Mouse (Mus musculus): ENCODE measurements at regions not wholly inside any gene's neighbourhood (a gene's known extent, or its start where the extent isn't known, plus 50 kb on each side); places are given as distances from the start of the nearest gene placed in this dataset.

- Histone ChIP-seq H3K36me3 (replicated peaks; ENCODE audit: control insufficient read depth, insufficient read depth, low read depth, low read length) (no peaks in the 10 kb centered on the region), H3K27ac (replicated peaks; ENCODE audit: low read depth, low read length) (no peak overlapping the region), H3K4me3 (ENCODE audit: low read depth, low read length) (no peak overlapping the region), H3K4me2 (ENCODE audit: low read depth, low read length) (no peak overlapping the region), H3K9me3 (replicated peaks; ENCODE audit: control insufficient read depth, low read length) (no peaks in the 10 kb centered on the region), H3K27me3 (ENCODE audit: control insufficient read depth, insufficient read depth, low read length) (no peaks in the 10 kb centered on the region), H3K4me1 (ENCODE audit: control insufficient read depth, insufficient read depth, low read length) (no peaks in the 10 kb centered on the region), H3K9ac (replicated peaks; ENCODE audit: low read length) (no peak overlapping the region)
- no peak for ATAC-seq (replicated peaks; ENCODE audit: insufficient number of reproducible peaks, low FRiP score, low TSS enrichment, low read depth)
- WGBS = 58% methylated on average over 3 of the region's 3 CpGs
- DNase-seq (ENCODE audit: low spot score) = no peak
These were observed 75.9 kb downstream of the Klhl25 start for GRCm38 (mm10) chr7:75923951-75924467.

GRCm38 (mm10) chr7:75927537-75927936 lies 79.4 kb downstream of the Klhl25 start:
- no peaks in the 10 kb centered on the region for H3K9me3 ChIP-seq (replicated peaks; ENCODE audit: control insufficient read depth, low read length)
- ATAC-seq (replicated peaks; ENCODE audit: insufficient number of reproducible peaks, low FRiP score, low TSS enrichment, low read depth) = peak; percentile 56; the same call in 1 of the 2 replicates
- H3K4me2 ChIP-seq (ENCODE audit: low read depth, low read length) = no peak overlapping the region
- H3K36me3 ChIP-seq (replicated peaks; ENCODE audit: control insufficient read depth, insufficient read depth, low read depth, low read length) = no peaks in the 10 kb centered on the region
- WGBS = 42% methylated on average over 4 of the region's 4 CpGs
- peak; percentile 65 for DNase-seq (ENCODE audit: low spot score)
- H3K4me3 ChIP-seq (ENCODE audit: low read depth, low read length) = no peak overlapping the region
- H3K27me3 ChIP-seq (ENCODE audit: control insufficient read depth, insufficient read depth, low read length) = no peaks in the 10 kb centered on the region
- no peak overlapping the region for H3K9ac ChIP-seq (replicated peaks; ENCODE audit: low read length)
- H3K4me1 ChIP-seq (ENCODE audit: control insufficient read depth, insufficient read depth, low read length) = no peaks in the 10 kb centered on the region
- no peak overlapping the region for H3K27ac ChIP-seq (replicated peaks; ENCODE audit: low read depth, low read length)

- ATAC-seq (replicated peaks; ENCODE audit: insufficient number of reproducible peaks, low FRiP score, low TSS enrichment, low read depth) = no peak
- no peaks in the 10 kb centered on the region for H3K4me1 ChIP-seq (ENCODE audit: control insufficient read depth, insufficient read depth, low read length)
- no peaks in the 10 kb centered on the region for H3K36me3 ChIP-seq (replicated peaks; ENCODE audit: control insufficient read depth, insufficient read depth, low read depth, low read length)
- no peaks in the 10 kb centered on the region for H3K9me3 ChIP-seq (replicated peaks; ENCODE audit: control insufficient read depth, low read length)
- WGBS = 43% methylated on average over 3 of the region's 3 CpGs
- H3K4me3 ChIP-seq (ENCODE audit: low read depth, low read length) = no peak overlapping the region
- H3K27me3 ChIP-seq (ENCODE audit: control insufficient read depth, insufficient read depth, low read length) = no peaks in the 10 kb centered on the region
- no peak overlapping the region for H3K27ac ChIP-seq (replicated peaks; ENCODE audit: low read depth, low read length)
- no peak for DNase-seq (ENCODE audit: low spot score)
- H3K9ac ChIP-seq (replicated peaks; ENCODE audit: low read length) = no peak overlapping the region
- H3K4me2 ChIP-seq (ENCODE audit: low read depth, low read length) = no peak overlapping the region
These were observed 95.7 kb downstream of the Klhl25 start for GRCm38 (mm10) chr7:75943844-75944243.

DNA sequence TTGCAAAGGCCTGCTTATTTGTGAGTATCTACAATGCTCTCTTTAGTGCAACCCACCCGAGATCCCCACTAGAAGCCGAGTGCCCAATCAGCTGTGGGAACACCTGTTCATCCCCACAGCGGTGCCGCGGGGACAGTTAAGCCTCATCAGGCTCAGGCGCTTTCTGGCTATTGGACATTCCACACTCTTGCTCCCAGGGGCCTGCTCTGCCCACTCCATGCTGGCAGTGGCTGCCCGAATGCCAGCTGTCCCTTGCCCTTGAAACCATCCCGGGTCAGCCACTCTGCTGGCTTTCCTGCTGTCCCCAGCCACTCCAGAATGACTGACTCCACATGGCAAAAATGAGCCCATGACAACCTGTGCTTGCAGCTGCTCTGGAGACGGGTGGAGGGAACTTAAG lies 107.6 kb downstream of the Klhl25 start:
- Histone ChIP-seq H3K4me3 (ENCODE audit: low read depth, low read length) (no peak overlapping the region), H3K4me1 (ENCODE audit: control insufficient read depth, insufficient read depth, low read length) (no peaks in the 10 kb centered on the region), H3K27me3 (ENCODE audit: control insufficient read depth, insufficient read depth, low read length) (no peaks in the 10 kb centered on the region), H3K4me2 (ENCODE audit: low read depth, low read length) (no peak overlapping the region), H3K27ac (replicated peaks; ENCODE audit: low read depth, low read length) (no peak overlapping the region), H3K9me3 (replicated peaks; ENCODE audit: control insufficient read depth, low read length) (no peaks in the 10 kb centered on the region), H3K36me3 (replicated peaks; ENCODE audit: control insufficient read depth, insufficient read depth, low read depth, low read length) (no peaks in the 10 kb centered on the region), H3K9ac (replicated peaks; ENCODE audit: low read length) (no peak overlapping the region)
- DNase-seq (ENCODE audit: low spot score) (no peak), ATAC-seq (replicated peaks; ENCODE audit: insufficient number of reproducible peaks, low FRiP score, low TSS enrichment, low read depth) (no peak)
- 72% methylated on average over 9 of the region's 9 CpGs for WGBS

DNA sequence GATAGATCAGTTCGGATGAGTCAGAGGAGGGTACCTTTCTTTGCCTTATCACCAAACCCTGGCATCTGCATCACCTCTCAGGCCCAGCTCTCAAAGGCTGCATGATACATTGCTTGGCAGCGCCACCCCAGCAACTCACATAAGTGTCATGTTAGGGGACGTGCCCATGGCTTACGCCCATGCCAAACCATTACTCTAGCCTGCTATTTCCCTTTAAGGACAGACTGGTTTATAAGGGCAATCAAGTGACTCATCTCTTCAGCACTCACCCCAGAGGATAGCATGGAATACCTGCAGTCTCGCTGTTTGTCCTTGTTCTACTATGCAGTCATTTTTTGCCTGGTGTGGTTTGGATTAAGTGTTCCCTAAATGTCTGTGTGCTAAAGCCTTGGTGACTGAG lies 109.3 kb downstream of the Klhl25 start:
- H3K4me2 ChIP-seq (ENCODE audit: low read depth, low read length) = no peak overlapping the region

GRCm38 (mm10) chr7:75959903-75960620 lies 112.0 kb downstream of the Klhl25 start:
- Histone ChIP-seq H3K27ac (replicated peaks; ENCODE audit: low read depth, low read length) (no peak overlapping the region), H3K4me2 (ENCODE audit: low read depth, low read length) (no peak overlapping the region), H3K9ac (replicated peaks; ENCODE audit: low read length) (no peak overlapping the region), H3K36me3 (replicated peaks; ENCODE audit: control insufficient read depth, insufficient read depth, low read depth, low read length) (no peaks in the 10 kb centered on the region), H3K9me3 (replicated peaks; ENCODE audit: control insufficient read depth, low read length) (no peaks in the 10 kb centered on the region), H3K27me3 (ENCODE audit: control insufficient read depth, insufficient read depth, low read length) (no peaks in the 10 kb centered on the region), H3K4me3 (ENCODE audit: low read depth, low read length) (no peak overlapping the region), H3K4me1 (ENCODE audit: control insufficient read depth, insufficient read depth, low read length) (no peaks in the 10 kb centered on the region)
- WGBS = 89% methylated on average over 14 of the region's 14 CpGs
- ATAC-seq (replicated peaks; ENCODE audit: insufficient number of reproducible peaks, low FRiP score, low TSS enrichment, low read depth) (no peak), DNase-seq (ENCODE audit: low spot score) (no peak)

More for the DNA sequence above, 109.3 kb downstream of the Klhl25 start:
- no peaks in the 10 kb centered on the region for H3K9me3 ChIP-seq (replicated peaks; ENCODE audit: control insufficient read depth, low read length)
- H3K27ac ChIP-seq (replicated peaks; ENCODE audit: low read depth, low read length) = no peak overlapping the region
- no peak for DNase-seq (ENCODE audit: low spot score)
- ATAC-seq (replicated peaks; ENCODE audit: insufficient number of reproducible peaks, low FRiP score, low TSS enrichment, low read depth) = no peak
- H3K36me3 ChIP-seq (replicated peaks; ENCODE audit: control insufficient read depth, insufficient read depth, low read depth, low read length) = no peaks in the 10 kb centered on the region
- H3K4me3 ChIP-seq (ENCODE audit: low read depth, low read length) = no peak overlapping the region
- WGBS = 91% methylated on average over 5 of the region's 5 CpGs
- no peaks in the 10 kb centered on the region for H3K27me3 ChIP-seq (ENCODE audit: control insufficient read depth, insufficient read depth, low read length)
- H3K9ac ChIP-seq (replicated peaks; ENCODE audit: low read length) = no peak overlapping the region
- H3K4me1 ChIP-seq (ENCODE audit: control insufficient read depth, insufficient read depth, low read length) = no peaks in the 10 kb centered on the region

DNA sequence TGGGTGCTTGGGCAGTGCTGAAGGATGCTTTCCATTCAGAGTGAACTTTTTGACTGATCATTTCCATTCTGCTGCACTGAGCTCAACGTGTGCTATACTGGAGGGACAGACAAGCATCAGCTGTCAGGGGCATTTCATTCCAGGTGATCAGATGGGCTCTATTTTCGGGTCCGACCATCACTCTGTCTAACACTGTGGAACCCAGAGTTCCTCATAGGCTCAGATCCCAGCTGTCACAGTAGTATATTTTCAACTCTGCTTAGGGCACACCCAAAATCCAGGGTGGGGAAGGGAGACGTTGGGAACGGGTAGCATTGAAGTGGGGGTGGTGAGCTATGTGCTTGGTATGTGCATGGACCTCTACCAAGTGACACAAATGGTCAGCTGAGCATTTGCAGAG lies 120.1 kb downstream of the Klhl25 start:
- Histone ChIP-seq H3K4me1 (ENCODE audit: control insufficient read depth, insufficient read depth, low read length) (no peaks in the 10 kb centered on the region), H3K36me3 (replicated peaks; ENCODE audit: control insufficient read depth, insufficient read depth, low read depth, low read length) (no peaks in the 10 kb centered on the region), H3K27me3 (ENCODE audit: control insufficient read depth, insufficient read depth, low read length) (no peaks in the 10 kb centered on the region), H3K27ac (replicated peaks; ENCODE audit: low read depth, low read length) (no peak overlapping the region), H3K9me3 (replicated peaks; ENCODE audit: control insufficient read depth, low read length) (no peaks in the 10 kb centered on the region), H3K4me3 (ENCODE audit: low read depth, low read length) (no peak overlapping the region), H3K4me2 (ENCODE audit: low read depth, low read length) (no peak overlapping the region), H3K9ac (replicated peaks; ENCODE audit: low read length) (no peak overlapping the region)
- WGBS = 89% methylated on average over 5 of the region's 5 CpGs
- DNase-seq (ENCODE audit: low spot score) (no peak), ATAC-seq (replicated peaks; ENCODE audit: insufficient number of reproducible peaks, low FRiP score, low TSS enrichment, low read depth) (no peak)

- Histone ChIP-seq H3K4me2 (ENCODE audit: low read depth, low read length) (no peak overlapping the region), H3K27ac (replicated peaks; ENCODE audit: low read depth, low read length) (no peak overlapping the region), H3K9me3 (replicated peaks; ENCODE audit: control insufficient read depth, low read length) (no peaks in the 10 kb centered on the region), H3K4me3 (ENCODE audit: low read depth, low read length) (no peak overlapping the region), H3K36me3 (replicated peaks; ENCODE audit: control insufficient read depth, insufficient read depth, low read depth, low read length) (no peaks in the 10 kb centered on the region), H3K27me3 (ENCODE audit: control insufficient read depth, insufficient read depth, low read length) (no peaks in the 10 kb centered on the region), H3K4me1 (ENCODE audit: control insufficient read depth, insufficient read depth, low read length) (no peaks in the 10 kb centered on the region), H3K9ac (replicated peaks; ENCODE audit: low read length) (no peak overlapping the region)
- DNase-seq (ENCODE audit: low spot score) = no peak
- WGBS = 66% methylated on average over 7 of the region's 7 CpGs
- ATAC-seq (replicated peaks; ENCODE audit: insufficient number of reproducible peaks, low FRiP score, low TSS enrichment, low read depth) = no peak
These were observed 122.8 kb downstream of the Klhl25 start for GRCm38 (mm10) chr7:75970914-75971313.

Measured in embryonic facial prominence, embryonic 11.5 days (tissue).